Mouse (Mus musculus): Measurements from ENCODE around the gene Ankmy1.

Ankmy1 gene

GRCm38 (mm10) chr1:92866170-92866569, 36.5 kb downstream of the Ankmy1 start:
- no peak for TF ChIP-seq GATA4 (IDR thresholded peaks at IDR 0.05; ENCODE audit: insufficient replicate concordance, low read length)

- TF ChIP-seq GATA4 (IDR thresholded peaks at IDR 0.05; ENCODE audit: insufficient replicate concordance, low read length) = no peak
Observed at GRCm38 (mm10) chr1:92863268-92863667, 39.4 kb downstream of the Ankmy1 start.

- TF ChIP-seq GATA4 (IDR thresholded peaks at IDR 0.05; ENCODE audit: insufficient replicate concordance, low read length) = no peak
Observed at GRCm38 (mm10) chr1:92861503-92861902, 41.2 kb downstream of the Ankmy1 start.

GRCm38 (mm10) chr1:92852450-92852849, 50.3 kb downstream of the Ankmy1 start:
- TF ChIP-seq GATA4 (IDR thresholded peaks at IDR 0.05; ENCODE audit: insufficient replicate concordance, low read length) = no peak

- no peak for TF ChIP-seq GATA4 (IDR thresholded peaks at IDR 0.05; ENCODE audit: insufficient replicate concordance, low read length)
Observed at GRCm38 (mm10) chr1:92849938-92850574, 52.6 kb downstream of the Ankmy1 start.

GRCm38 (mm10) chr1:92849491-92849890, 53.2 kb downstream of the Ankmy1 start:
- no peak for TF ChIP-seq GATA4 (IDR thresholded peaks at IDR 0.05; ENCODE audit: insufficient replicate concordance, low read length)

- TF ChIP-seq GATA4 (IDR thresholded peaks at IDR 0.05; ENCODE audit: insufficient replicate concordance, low read length) = no peak
Observed at GRCm38 (mm10) chr1:92847873-92848839, 54.5 kb downstream of the Ankmy1 start.

GRCm38 (mm10) chr1:92845889-92846288, 56.8 kb downstream of the Ankmy1 start:
- TF ChIP-seq GATA4 (IDR thresholded peaks at IDR 0.05; ENCODE audit: insufficient replicate concordance, low read length) = no peak

GRCm38 (mm10) chr1:92841427-92841826, 61.3 kb downstream of the Ankmy1 start:
- TF ChIP-seq GATA4 (IDR thresholded peaks at IDR 0.05; ENCODE audit: insufficient replicate concordance, low read length) = no peak

- no peak for TF ChIP-seq GATA4 (IDR thresholded peaks at IDR 0.05; ENCODE audit: insufficient replicate concordance, low read length)
Observed at GRCm38 (mm10) chr1:92840231-92840890, 62.3 kb downstream of the Ankmy1 start.

- TF ChIP-seq GATA4 (IDR thresholded peaks at IDR 0.05; ENCODE audit: insufficient replicate concordance, low read length) = no peak
Observed at GRCm38 (mm10) chr1:92839211-92839610, 63.5 kb downstream of the Ankmy1 start.

- TF ChIP-seq GATA4 (IDR thresholded peaks at IDR 0.05; ENCODE audit: insufficient replicate concordance, low read length) = no peak
Observed at GRCm38 (mm10) chr1:92837931-92838833, 64.5 kb downstream of the Ankmy1 start.

- peak; percentile 43; the same call in 1 of the 2 replicates for TF ChIP-seq GATA4 (IDR thresholded peaks at IDR 0.05; ENCODE audit: insufficient replicate concordance, low read length)
Observed at GRCm38 (mm10) chr1:92833987-92834706, 68.6 kb downstream of the Ankmy1 start.
